Mouse (Mus musculus) embryonic facial prominence, embryonic 14.5 days (tissue): ENCODE measurements around the gene Mgat4b. TPM values are rescaled to one million over a fixed set of nuclear protein-coding genes. Genes with fewer than 3 reads are reported as not detected.

Experiments
- ATAC-seq: fragments of 200-750 bp; cut with Nextera tagmentation; 2 replicates; pipeline ENCODE4 v1.8.0; 2017; ENCODE audit warnings: low read depth, moderate number of reproducible peaks, moderate TSS enrichment
- DNase-seq: peaks from one replicate; pipeline ENCODE4 v3.0.0-alpha.2; 2015; ENCODE audit warnings: low spot score
- H3K27ac ChIP-seq: fragments of 300-500 bp; sonication (generic); replicated peaks from 2 replicates; pipeline ENCODE4 v1.5.1; 2014; ENCODE audit warnings: low read depth, mild to moderate bottlenecking, low read length, moderate library complexity
- H3K27me3 ChIP-seq: fragments of 300-500 bp; sonication (generic); replicated peaks from 2 replicates; pipeline ENCODE4 v1.6.1; 2014; ENCODE audit warnings: low read length; ENCODE audit not compliant: control insufficient read depth, insufficient read depth
- H3K36me3 ChIP-seq: fragments of 300-500 bp; sonication (generic); 2 replicates; pipeline ENCODE4 v1.6.1; 2014; ENCODE audit warnings: low read length, mixed read lengths; ENCODE audit not compliant: control insufficient read depth, insufficient read depth
- H3K4me1 ChIP-seq: fragments of 300-500 bp; sonication (generic); 2 replicates; pipeline ENCODE4 v1.6.1; 2014; ENCODE audit warnings: antibody characterized with exemption, low read length; ENCODE audit not compliant: control insufficient read depth, insufficient read depth
- H3K4me2 ChIP-seq: fragments of 300-500 bp; sonication (generic); 2 replicates; pipeline ENCODE4 v1.6.1; 2014; ENCODE audit warnings: low read depth, mild to moderate bottlenecking, low read length, moderate library complexity, mixed read lengths
- H3K4me3 ChIP-seq: fragments of 300-500 bp; sonication (generic); 2 replicates; pipeline ENCODE4 v1.5.1; 2014; ENCODE audit warnings: low read depth, mild to moderate bottlenecking, low read length
- H3K9ac ChIP-seq: fragments of 300-500 bp; sonication (generic); 2 replicates; pipeline ENCODE4 v1.6.1; 2014; ENCODE audit warnings: low read depth, mild to moderate bottlenecking, low read length, moderate library complexity, mixed read lengths
- H3K9me3 ChIP-seq: fragments of 300-500 bp; sonication (generic); 2 replicates; pipeline ENCODE4 v1.6.1; 2016; ENCODE audit warnings: low read length; ENCODE audit not compliant: control insufficient read depth
- WGBS: fragments of 180-500 bp; shearing (Covaris S2); extraction: QIAGEN DNeasy Blood & Tissue Kit; methylation state at CpG from one replicate; pipeline ENCODE4 v1.1.7; 2014; 5-methylcytosine and 5-hydroxymethylcytosine counted together
- polyA plus RNA-seq: library from polyadenylated mRNA; unstranded; fragments of >200 nt; fragmentation: Nextera tagmentation; extraction: Ambion mirVana; gene quantifications from 2 replicates; pipeline ENCODE4 v1.2.1, GENCODE M21; 2014

Gene Mgat4b
- polyA plus RNA-seq, 1 experiment from 2014 or later: 22.6 TPM

- H3K4me1 ChIP-seq: peaks cover 4% of the 10 kb centered on the region; the same call in 1 of the 2 replicates
- 75% methylated on average over 4 of the region's 4 CpGs for WGBS
- no peaks in the 10 kb centered on the region for H3K27me3 ChIP-seq
- no peak for ATAC-seq
- H3K4me3 ChIP-seq: no peak overlapping the region
- DNase-seq: no peak
- H3K9ac ChIP-seq: no peak overlapping the region
- no peak overlapping the region for H3K4me2 ChIP-seq
- no peaks in the 10 kb centered on the region for H3K36me3 ChIP-seq
- H3K9me3 ChIP-seq: no peaks in the 10 kb centered on the region
- no peak overlapping the region for H3K27ac ChIP-seq
These were observed 6.2 kb downstream of the Mgat4b start for GRCm38 (mm10) chr11:50216724-50217366.

GRCm38 (mm10) chr11:50217811-50218210 is 7.1 kb downstream of the Mgat4b start:
- peaks cover 4% of the 10 kb centered on the region; the same call in 1 of the 2 replicates for H3K4me1 ChIP-seq
- H3K27me3 ChIP-seq: no peaks in the 10 kb centered on the region
- no peak overlapping the region for H3K9ac ChIP-seq
- H3K9me3 ChIP-seq: no peaks in the 10 kb centered on the region
- DNase-seq (no peak), ATAC-seq (no peak)
- no peak overlapping the region for H3K4me3 ChIP-seq
- 75% methylated on average over 4 of the region's 4 CpGs for WGBS
- H3K27ac ChIP-seq: no peak overlapping the region
- H3K4me2 ChIP-seq: no peak overlapping the region
- no peaks in the 10 kb centered on the region for H3K36me3 ChIP-seq

GRCm38 (mm10) chr11:50219833-50220232 is 9.1 kb downstream of the Mgat4b start:
- no peak overlapping the region for H3K9ac ChIP-seq
- no peaks in the 10 kb centered on the region for H3K27me3 ChIP-seq
- no peak for ATAC-seq
- no peak overlapping the region for H3K4me2 ChIP-seq
- DNase-seq: no peak
- no peak overlapping the region for H3K4me3 ChIP-seq
- peaks cover 4% of the 10 kb centered on the region; the same call in 1 of the 2 replicates for H3K4me1 ChIP-seq
- H3K27ac ChIP-seq: no peak overlapping the region
- H3K9me3 ChIP-seq: no peaks in the 10 kb centered on the region
- H3K36me3 ChIP-seq: no peaks in the 10 kb centered on the region
- WGBS: 49% methylated on average over 2 of the region's 2 CpGs

GRCm38 (mm10) chr11:50222559-50223276 is 12.0 kb downstream of the Mgat4b start:
- H3K27me3 ChIP-seq: no peaks in the 10 kb centered on the region
- 55% methylated on average over 7 of the region's 7 CpGs for whole genome bisulfite sequencing

GRCm38 (mm10) chr11:50223783-50224662 is 13.3 kb downstream of the Mgat4b start:
- WGBS: 10% methylated on average over 17 of the region's 17 CpGs
- H3K36me3 ChIP-seq: no peaks in the 10 kb centered on the region
- ATAC-seq (no peak), DNase-seq (no peak)
- H3K4me3 ChIP-seq: peak overlapping the region; percentile 83
- no peaks in the 10 kb centered on the region for H3K27me3 ChIP-seq
- peak overlapping the region; percentile 88 for H3K4me2 ChIP-seq
- H3K27ac ChIP-seq: peak overlapping the region; percentile 80
- no peaks in the 10 kb centered on the region for H3K9me3 ChIP-seq
- H3K4me1 ChIP-seq: peaks cover 20% of the 10 kb centered on the region
- H3K9ac ChIP-seq: peak overlapping the region; percentile 96

More at GRCm38 (mm10) chr11:50222559-50223276, 12.0 kb downstream of the Mgat4b start:
- H3K9ac ChIP-seq: no peak overlapping the region
- ATAC-seq (no peak), DNase-seq (no peak)
- no peak overlapping the region for H3K27ac ChIP-seq
- H3K4me1 ChIP-seq: peaks cover 19% of the 10 kb centered on the region
- H3K4me2 ChIP-seq: no peak overlapping the region
- H3K9me3 ChIP-seq: no peaks in the 10 kb centered on the region
- no peaks in the 10 kb centered on the region for H3K36me3 ChIP-seq
- H3K4me3 ChIP-seq: no peak overlapping the region

- ATAC-seq (peak; percentile 85), DNase-seq (peak; percentile 89)
- Histone ChIP-seq H3K4me3 (peak overlapping the region; percentile 83), H3K4me2 (peak overlapping the region; percentile 88), H3K36me3 (no peaks in the 10 kb centered on the region), H3K27me3 (no peaks in the 10 kb centered on the region), H3K9me3 (no peaks in the 10 kb centered on the region), H3K27ac (peak overlapping the region; percentile 80), H3K4me1 (peaks cover 20% of the 10 kb centered on the region), H3K9ac (peak overlapping the region; percentile 96)
- WGBS: under 1% methylated on average over 37 of the region's 70 CpGs
These were observed 14.2 kb downstream of the Mgat4b start for GRCm38 (mm10) chr11:50224671-50225530.

GRCm38 (mm10) chr11:50225611-50226378 is 15.1 kb downstream of the Mgat4b start:
- peak overlapping the region; percentile 80 for H3K27ac ChIP-seq
- peaks cover 3% of the 10 kb centered on the region; the same call in 1 of the 2 replicates for H3K36me3 ChIP-seq
- H3K4me2 ChIP-seq: peak overlapping the region; percentile 88
- DNase-seq: peak; percentile 37
- no peaks in the 10 kb centered on the region for H3K27me3 ChIP-seq
- WGBS: 6% methylated on average over 18 of the region's 34 CpGs
- H3K9me3 ChIP-seq: no peaks in the 10 kb centered on the region
- peak overlapping the region; percentile 96 for H3K9ac ChIP-seq
- H3K4me3 ChIP-seq: peak overlapping the region; percentile 83
- peak; percentile 13 for ATAC-seq
- peaks cover 22% of the 10 kb centered on the region for H3K4me1 ChIP-seq
